Mouse (Mus musculus) adrenal gland, adult 18-20 months (tissue): ENCODE results near the gene Arl3. TPM values are rescaled to one million over a fixed set of nuclear protein-coding genes. Genes with fewer than 3 reads are reported as not detected.
"Not testable (repeated sequence)": the region's sequence is repeated elsewhere in the genome, so short reads cannot be mapped to it uniquely, and the experiment has no call there.

Experiments
- DNase-seq, 2 experiments: peaks; one replicate each; pipeline ENCODE4 v3.0.0; 2021 to 2022; ENCODE audit warnings: low spot score in 2 of 2
- total RNA-seq, 2 experiments: library from RNA; stranded (reverse); gene quantifications; 1 replicate in 1 of 2; 2 replicates in 1 of 2; pipeline ENCODE4 v1.2.3; 2021

Gene Arl3
- total RNA-seq, 2 experiments from 2014 or later: 56.9 to 64.9 TPM

- DNase-seq: no peak
These were observed 19.9 kb upstream of the Arl3 start for GRCm38 (mm10) chr19:46592751-46593439.

DNA sequence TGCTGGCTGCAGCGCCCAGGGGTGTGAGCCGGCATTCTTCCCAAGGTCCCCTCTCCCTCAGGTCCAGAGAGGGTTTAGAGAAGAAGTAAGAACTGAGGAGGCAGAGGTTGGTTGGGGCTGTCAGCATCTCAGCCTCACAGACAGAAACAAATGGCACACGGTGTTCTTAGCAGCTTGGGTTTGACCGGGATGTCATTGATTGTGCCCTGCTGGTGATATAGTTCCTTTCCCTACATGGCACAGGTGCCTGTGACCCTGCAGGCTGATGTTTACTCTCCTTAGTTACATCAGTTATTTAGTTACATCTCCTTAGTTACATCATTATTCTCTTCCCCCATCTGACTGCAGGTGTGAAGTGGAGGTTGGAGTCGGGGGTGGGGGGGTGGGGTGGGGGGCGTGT lies 18.6 kb upstream of the Arl3 start:
- no peak for DNase-seq

GRCm38 (mm10) chr19:46587823-46588508 lies 15.0 kb upstream of the Arl3 start:
- peak; percentile 92 to 94 for DNase-seq

DNA sequence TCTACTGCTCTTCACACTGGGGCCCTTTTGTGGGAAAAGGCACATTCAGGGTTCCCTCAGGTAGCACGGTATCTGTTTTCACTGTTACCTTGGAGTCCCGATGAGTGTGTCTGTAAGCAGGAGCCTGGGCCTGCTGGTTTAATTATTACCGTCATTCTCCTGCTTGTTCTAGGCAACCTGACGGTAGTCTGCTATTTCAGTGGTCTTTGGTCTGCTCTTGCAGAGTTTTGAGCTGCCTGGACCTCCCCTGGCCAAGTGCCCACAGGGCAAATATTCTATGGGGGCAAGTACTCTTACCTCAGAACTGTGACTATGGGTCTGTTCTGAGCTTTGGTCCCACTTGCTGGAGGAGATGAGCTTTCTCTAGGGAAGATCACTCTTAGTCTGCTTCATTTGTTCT lies 2.2 kb upstream of the Arl3 start:
- DNase-seq: no peak

DNA sequence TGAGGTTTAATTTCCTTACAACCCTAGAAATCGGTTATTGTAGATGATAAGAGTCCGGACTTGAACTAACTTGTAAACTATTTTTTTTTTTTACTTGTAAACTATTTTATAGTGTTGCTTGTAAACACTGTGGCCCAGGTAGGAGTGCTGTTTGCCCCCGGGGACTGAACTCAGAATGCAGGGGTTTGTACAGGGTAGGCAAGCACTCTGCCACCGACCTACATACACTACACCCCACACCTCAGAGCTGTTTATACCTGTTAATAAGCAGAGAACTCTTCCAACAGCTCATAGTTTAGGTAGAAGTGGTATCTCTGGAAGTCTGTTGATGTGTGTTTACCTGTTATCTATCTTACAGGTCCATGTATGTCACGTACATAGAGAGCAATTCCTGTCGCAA lies 992 bp upstream of the Arl3 start:
- no peak for DNase-seq

- no peak for DNase-seq
These were observed 450 bp downstream of the Arl3 start for GRCm38 (mm10) chr19:46572548-46572947.

GRCm38 (mm10) chr19:46571878-46572244 lies 1.1 kb downstream of the Arl3 start:
- DNase-seq: no peak

GRCm38 (mm10) chr19:46571211-46571877 lies 1.7 kb downstream of the Arl3 start:
- DNase-seq: not testable (repeated sequence)

DNA sequence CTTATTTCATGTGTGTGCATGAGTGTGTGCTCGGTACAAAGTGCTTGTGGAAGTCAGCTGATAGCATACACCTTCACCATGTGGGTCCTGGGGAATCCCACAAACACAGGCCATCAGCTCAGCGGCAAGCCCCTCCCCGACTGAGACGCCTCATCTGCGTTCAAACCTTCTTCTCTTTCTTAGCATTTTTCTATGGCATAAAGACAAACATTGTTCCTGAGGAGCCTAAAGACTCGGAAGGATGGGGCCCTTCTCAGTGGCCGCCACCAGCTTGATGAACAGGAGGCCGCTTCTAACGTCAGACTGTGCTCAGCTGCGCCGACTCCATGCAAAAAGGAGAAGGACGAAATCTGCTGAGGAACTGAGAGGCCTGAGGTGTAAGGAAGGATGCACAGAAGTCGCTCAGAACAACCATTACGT lies 8.9 kb downstream of the Arl3 start:
- DNase-seq: no peak

DNA sequence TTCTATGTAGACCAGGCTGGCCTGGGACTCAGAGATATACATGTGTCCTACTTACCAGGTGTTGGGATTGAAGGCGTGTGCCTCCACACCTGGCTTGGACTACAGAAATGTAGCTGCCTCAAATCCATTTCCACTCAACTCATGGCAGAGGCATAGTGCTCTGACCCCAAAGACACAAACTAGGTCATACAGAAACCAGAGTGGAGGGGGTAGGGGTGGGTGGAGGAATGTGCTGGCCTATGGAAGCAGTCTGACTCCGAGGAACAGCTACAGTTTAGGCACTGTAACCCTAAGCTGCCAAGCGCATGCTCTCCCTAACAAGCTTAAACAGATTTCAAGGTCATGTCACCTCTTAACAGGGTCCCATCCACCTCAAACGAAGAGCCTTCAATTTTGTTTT lies 9.4 kb downstream of the Arl3 start:
- no peak for DNase-seq

- no peak for DNase-seq
These were observed 10.2 kb downstream of the Arl3 start for GRCm38 (mm10) chr19:46562581-46563515.

DNA sequence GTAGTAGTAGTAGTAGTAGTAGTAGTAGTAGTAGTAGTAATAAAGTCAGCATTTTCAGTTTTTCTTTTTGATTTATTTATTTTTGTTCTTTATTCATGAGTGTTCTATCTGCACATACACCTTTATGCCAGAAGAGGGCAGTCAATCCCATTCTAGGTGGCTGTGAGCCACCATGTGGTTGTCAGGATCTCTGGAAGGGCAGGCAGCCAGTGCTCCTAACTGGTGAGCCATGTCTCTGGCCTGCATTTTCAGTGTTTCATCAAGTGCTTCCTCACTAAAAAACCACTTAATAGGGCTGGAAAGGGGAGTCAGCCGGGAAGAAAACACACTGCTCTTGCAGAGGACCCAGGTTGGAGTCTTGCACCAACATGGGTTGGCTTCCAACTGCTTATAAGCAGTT lies 10.9 kb downstream of the Arl3 start:
- peak; percentile 38 to 51 for DNase-seq

DNA sequence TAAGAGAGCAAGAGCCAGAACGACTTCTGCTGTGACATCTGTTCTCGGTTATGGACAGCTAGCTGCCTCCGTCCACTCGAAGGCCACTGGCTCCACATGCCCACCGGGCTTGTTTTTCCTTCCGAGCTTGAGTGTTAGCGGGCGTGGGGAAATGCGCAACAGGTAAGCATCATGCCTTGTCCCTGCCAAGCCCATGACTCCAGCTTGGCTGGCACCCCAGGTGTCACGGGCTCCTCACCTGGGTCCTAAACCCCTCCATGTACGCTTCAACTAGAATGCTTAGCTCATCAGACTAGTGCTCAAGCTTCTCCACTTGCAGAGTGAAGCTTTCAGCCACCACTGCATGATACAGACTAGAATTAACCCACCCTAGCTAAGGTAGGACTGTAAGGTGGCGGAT lies 14.4 kb downstream of the Arl3 start:
- no peak for DNase-seq

DNA sequence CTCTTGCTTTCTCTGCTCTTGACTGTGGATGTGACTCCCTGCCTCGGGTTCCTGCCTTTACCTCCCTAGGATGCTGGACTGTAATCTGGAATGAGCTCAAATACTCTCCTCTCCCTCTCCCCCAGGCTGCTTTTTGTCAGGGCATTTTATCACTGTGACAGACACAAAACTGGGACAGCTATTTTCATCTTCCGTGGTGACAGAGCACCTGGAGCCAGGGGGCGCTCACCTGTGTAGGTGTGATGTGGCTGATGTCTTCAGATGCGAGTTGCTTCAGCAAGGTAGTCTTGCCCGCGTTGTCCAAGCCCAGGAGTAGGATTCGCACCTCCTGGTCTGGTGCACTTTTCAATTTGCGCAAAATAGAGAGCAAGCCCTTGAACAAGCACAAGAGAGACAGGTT lies 15.0 kb downstream of the Arl3 start:
- no peak for DNase-seq

- DNase-seq: no peak
These were observed 19.4 kb downstream of the Arl3 start for GRCm38 (mm10) chr19:46553541-46553955.

DNA sequence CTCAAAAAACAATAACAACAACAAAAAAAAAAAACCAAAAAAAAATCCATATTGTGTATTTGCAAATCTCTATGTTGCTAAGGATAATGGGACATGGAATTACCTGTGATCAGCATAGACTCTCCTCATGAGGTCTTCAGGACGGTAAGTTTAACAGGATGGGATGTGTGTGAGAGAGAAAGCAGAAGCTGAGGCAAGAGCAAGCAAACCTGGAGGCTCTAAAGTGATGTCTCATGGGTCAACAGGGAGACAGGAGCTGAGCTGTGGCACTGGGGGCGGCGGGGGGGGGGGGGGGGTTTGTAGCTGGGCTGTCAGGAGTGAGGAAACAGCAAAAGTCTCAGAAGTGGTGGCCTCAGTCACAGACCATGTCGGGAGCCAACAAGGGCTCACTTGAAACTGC lies 20.5 kb downstream of the Arl3 start:
- DNase-seq: no peak

DNA sequence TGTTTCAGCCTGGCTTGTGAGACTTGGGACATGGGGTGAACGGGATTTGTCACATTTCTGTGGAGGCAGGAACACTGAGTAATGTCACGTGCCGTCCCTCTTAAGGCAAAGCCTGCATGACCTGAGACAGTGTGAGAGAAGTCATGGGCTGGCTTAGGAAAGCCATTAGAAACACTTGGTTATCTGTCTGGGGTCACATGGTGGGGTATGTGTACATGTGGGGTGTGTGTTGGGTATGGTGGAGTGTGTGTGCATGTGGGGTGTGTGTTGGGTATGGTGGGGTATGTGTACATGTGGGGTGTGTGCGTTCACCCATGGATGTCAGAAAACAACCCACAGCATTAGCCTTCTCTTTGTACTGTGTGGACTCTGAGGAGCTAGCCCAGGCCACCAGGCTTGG lies 22.6 kb downstream of the Arl3 start:
- no peak for DNase-seq

DNA sequence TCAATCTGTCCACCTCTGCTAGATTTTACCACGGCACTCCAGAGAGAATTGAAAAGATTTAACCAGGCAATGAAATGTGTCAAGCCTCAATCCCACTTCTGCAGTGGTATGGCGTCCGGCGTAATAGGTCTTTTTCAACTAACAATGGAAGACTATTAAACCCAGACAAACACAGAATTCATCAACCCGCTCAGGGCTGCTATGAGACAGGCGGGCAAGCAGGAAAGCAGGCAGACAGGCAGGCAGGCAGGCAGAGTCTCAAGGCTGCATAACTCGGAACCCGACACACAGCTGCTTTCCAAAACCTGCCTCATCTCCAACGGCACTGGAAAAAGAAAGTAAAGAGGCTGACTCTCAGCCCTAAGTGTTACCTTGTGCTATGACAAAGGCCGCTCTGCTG lies 24.9 kb downstream of the Arl3 start:
- no peak for DNase-seq

GRCm38 (mm10) chr19:46547565-46547964 lies 25.4 kb downstream of the Arl3 start:
- DNase-seq: no peak

- no peak for DNase-seq
These were observed 30.2 kb downstream of the Arl3 start for GRCm38 (mm10) chr19:46542750-46543149.

- no peak for DNase-seq
These were observed 34.8 kb downstream of the Arl3 start for GRCm38 (mm10) chr19:46538213-46538612.
